Mouse (Mus musculus) neural tube, embryonic 15.5 days (tissue): ENCODE data around the gene Itfg1. TPM values are rescaled to one million over a fixed set of nuclear protein-coding genes. Genes with fewer than 3 reads are reported as not detected.

Experiments used
- ATAC-seq: fragments of 200-750 bp; cut with Nextera tagmentation; 2 replicates; pipeline ENCODE4 v1.8.0; 2017; ENCODE audit warnings: mild to moderate bottlenecking, moderate TSS enrichment, moderate library complexity; ENCODE audit not compliant: low FRiP score
- H3K27ac ChIP-seq: fragments of 300-500 bp; sonication (generic); replicated peaks from 2 replicates; pipeline ENCODE4 v1.5.1; 2015; ENCODE audit warnings: mild to moderate bottlenecking, inconsistent platforms
- H3K27me3 ChIP-seq: fragments of 300-500 bp; sonication (generic); replicated peaks from 2 replicates; pipeline ENCODE4 v1.6.1; 2015; ENCODE audit warnings: inconsistent platforms
- H3K36me3 ChIP-seq: fragments of 300-500 bp; sonication (generic); 2 replicates; pipeline ENCODE4 v1.6.1; 2015; ENCODE audit warnings: inconsistent platforms
- H3K4me1 ChIP-seq: fragments of 300-500 bp; sonication (generic); 2 replicates; pipeline ENCODE4 v1.6.1; 2015; ENCODE audit warnings: inconsistent platforms
- H3K4me2 ChIP-seq: fragments of 300-500 bp; sonication (generic); 2 replicates; pipeline ENCODE4 v1.6.1; 2015; ENCODE audit warnings: inconsistent platforms, mild to moderate bottlenecking, moderate library complexity
- H3K4me3 ChIP-seq: fragments of 300-500 bp; sonication (generic); replicated peaks from 2 replicates; pipeline ENCODE4 v1.5.1; 2015; ENCODE audit warnings: mild to moderate bottlenecking, inconsistent platforms
- H3K9ac ChIP-seq: fragments of 300-500 bp; sonication (generic); replicated peaks from 2 replicates; pipeline ENCODE4 v1.6.1; 2015; ENCODE audit warnings: mild to moderate bottlenecking, inconsistent platforms
- H3K9me3 ChIP-seq: fragments of 300-500 bp; sonication (generic); replicated peaks from 2 replicates; pipeline ENCODE4 v1.6.1; 2016; ENCODE audit warnings: inconsistent platforms
- WGBS: fragments of 180-500 bp; shearing (Covaris S2); methylation state at CpG from one replicate; pipeline ENCODE4 v1.1.7; 2015; ENCODE audit warnings: mixed read lengths; 5-methylcytosine and 5-hydroxymethylcytosine counted together
- microRNA-seq: library from miRNA; unstranded; fragments of <30 nt; microRNA quantifications from one replicate; pipeline ENCODE4, GENCODE M21; 2017
- polyA plus RNA-seq: library from polyadenylated mRNA; unstranded; fragments of >200 nt; fragmentation: Nextera tagmentation; extraction: Ambion mirVana; gene quantifications from 2 replicates; pipeline ENCODE4 v1.2.1, GENCODE M21; 2015

The Itfg1 gene
- polyA plus RNA-seq, 1 experiment from 2014 or later, result 200 TPM

- Histone ChIP-seq H3K4me3 (no peak overlapping the region), H3K4me1 (no peaks in the 10 kb centered on the region), H3K9ac (no peak overlapping the region), H3K4me2 (no peak overlapping the region), H3K9me3 (no peaks in the 10 kb centered on the region), H3K36me3 (peaks cover 11% of the 10 kb centered on the region), H3K27ac (no peak overlapping the region), H3K27me3 (no peaks in the 10 kb centered on the region)
- ATAC-seq, result no peak
- WGBS, result 86% methylated on average over 5 of the region's 5 CpGs
These were observed 123.5 kb downstream of the Itfg1 start for GRCm38 (mm10) chr8:85717271-85717670.

GRCm38 (mm10) chr8:85716696-85717095, 124.0 kb downstream of the Itfg1 start:
- WGBS, result 96% methylated on average over 4 of the region's 4 CpGs
- H3K4me2 ChIP-seq, result no peak overlapping the region

GRCm38 (mm10) chr8:85706988-85707387, 133.7 kb downstream of the Itfg1 start:
- Histone ChIP-seq H3K4me3 (no peak overlapping the region), H3K27me3 (no peaks in the 10 kb centered on the region), H3K4me1 (no peaks in the 10 kb centered on the region), H3K9ac (no peak overlapping the region), H3K36me3 (no peaks in the 10 kb centered on the region), H3K27ac (no peak overlapping the region), H3K9me3 (no peaks in the 10 kb centered on the region), H3K4me2 (no peak overlapping the region)
- 84% methylated on average over 2 of the region's 2 CpGs for WGBS
- no peak for ATAC-seq

More at GRCm38 (mm10) chr8:85716696-85717095, 124.0 kb downstream of the Itfg1 start:
- H3K36me3 ChIP-seq, result peaks cover 11% of the 10 kb centered on the region
- H3K27ac ChIP-seq, result no peak overlapping the region
- H3K9ac ChIP-seq, result no peak overlapping the region
- ATAC-seq, result no peak
- H3K27me3 ChIP-seq, result no peaks in the 10 kb centered on the region
- H3K4me1 ChIP-seq, result no peaks in the 10 kb centered on the region
- no peak overlapping the region for H3K4me3 ChIP-seq
- H3K9me3 ChIP-seq, result no peaks in the 10 kb centered on the region

- Histone ChIP-seq H3K4me2 (peak within 1 kb of the TSS; percentile 90), H3K27ac (peak within 1 kb of the TSS; percentile 96), H3K4me3 (peak within 1 kb of the TSS; percentile 66), H3K4me1 (peaks cover 10% of the 10 kb centered on the region), H3K9me3 (no peaks in the 10 kb centered on the region), H3K27me3 (no peaks in the 10 kb centered on the region), H3K36me3 (no peaks in the 10 kb centered on the region), H3K9ac (peak within 1 kb of the TSS; percentile 91)
- 4% methylated on average over 35 of the region's 65 CpGs for WGBS
- peak; percentile 94 for ATAC-seq
These were observed 139.9 kb downstream of the Itfg1 start, which contains the start of gene Neto2 for GRCm38 (mm10) chr8:85700751-85701351. Gene Neto2, minus strand, starts transcription at chr8:85700924.

- Histone ChIP-seq H3K27me3 (no peaks in the 10 kb centered on the region), H3K27ac (peak overlapping the region; percentile 96), H3K9ac (peak overlapping the region; percentile 91), H3K4me3 (peak overlapping the region; percentile 66), H3K36me3 (no peaks in the 10 kb centered on the region), H3K9me3 (no peaks in the 10 kb centered on the region), H3K4me2 (peak overlapping the region; percentile 90), H3K4me1 (peaks cover 10% of the 10 kb centered on the region)
- peak; percentile 95 for ATAC-seq
- under 1% methylated on average over 75 of the region's 84 CpGs for WGBS
These were observed 140.5 kb downstream of the Itfg1 start for GRCm38 (mm10) chr8:85700101-85700750.

- WGBS, result under 1% methylated on average over 6 of the region's 6 CpGs
- H3K4me3 ChIP-seq, result peak overlapping the region; percentile 34
- H3K4me1 ChIP-seq, result peaks cover 10% of the 10 kb centered on the region
- no peak overlapping the region for H3K27ac ChIP-seq
- peak overlapping the region; percentile 54 for H3K4me2 ChIP-seq
- no peaks in the 10 kb centered on the region for H3K36me3 ChIP-seq
- no peaks in the 10 kb centered on the region for H3K9me3 ChIP-seq
- H3K27me3 ChIP-seq, result no peaks in the 10 kb centered on the region
- no peak overlapping the region for H3K9ac ChIP-seq
- ATAC-seq, result peak; percentile 23; the same call in 1 of the 2 replicates
These were observed 141.7 kb downstream of the Itfg1 start for GRCm38 (mm10) chr8:85699051-85699450.

Small RNAs within 50 kb of the gene (microRNA-seq; reads per million reads assigned to microRNA genes)
- not detected for gene Mir8109

Other genes starting within 250 kb of the Itfg1 start
- 40.5 and 48.1 TPM in 2 replicates for gene Neto2, start 140.0 kb downstream of the Itfg1 start, polyA plus RNA-seq
- 40.3 and 44.3 TPM in 2 replicates for gene Phkb, start within 50 bp of the Itfg1 start, polyA plus RNA-seq